Mouse (Mus musculus) WW6 (cell line): ENCODE measurements around the gene Sorbs1.

Experiments used
- DNase-seq: peaks from one replicate; pipeline ENCODE4 v3.0.0-alpha.2; 2013; ENCODE audit warnings: low read depth, low spot score

The Sorbs1 gene

DNA sequence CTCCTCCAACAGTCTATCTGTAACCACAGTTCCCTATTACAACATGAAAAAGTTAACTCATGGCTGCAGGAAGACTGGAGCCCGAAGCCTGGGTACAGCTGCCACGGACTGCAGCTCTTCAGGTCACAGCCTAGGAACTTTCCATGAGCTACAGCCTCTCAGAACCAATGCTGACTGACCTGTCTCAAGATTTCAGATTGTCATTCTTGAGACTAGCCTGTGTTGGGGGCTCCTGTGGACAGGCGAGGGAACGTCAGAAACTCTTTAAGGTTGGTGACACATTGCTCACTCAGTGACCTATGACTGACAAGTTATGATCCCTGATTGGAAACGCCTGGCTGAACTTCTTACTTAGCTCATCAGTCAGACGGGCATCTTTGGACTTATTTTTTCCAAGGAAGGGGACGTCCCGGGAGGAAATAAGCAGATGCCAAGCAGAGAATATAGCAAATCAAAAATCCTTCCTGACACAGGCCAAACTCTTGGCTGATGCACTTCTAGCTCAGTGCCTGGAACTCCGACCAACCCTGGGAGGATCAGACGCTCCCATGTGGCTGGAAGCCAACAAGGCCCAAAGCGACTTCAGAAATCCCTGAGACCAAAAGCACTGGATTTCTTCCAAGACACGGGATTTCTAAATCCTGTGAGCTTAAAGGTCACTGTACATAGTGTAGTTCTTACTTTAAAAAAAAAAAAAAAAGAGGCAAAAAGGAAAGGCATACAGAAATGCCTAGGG lies 76.9 kb downstream of the Sorbs1 start:
- DNase-seq: no peak

DNA sequence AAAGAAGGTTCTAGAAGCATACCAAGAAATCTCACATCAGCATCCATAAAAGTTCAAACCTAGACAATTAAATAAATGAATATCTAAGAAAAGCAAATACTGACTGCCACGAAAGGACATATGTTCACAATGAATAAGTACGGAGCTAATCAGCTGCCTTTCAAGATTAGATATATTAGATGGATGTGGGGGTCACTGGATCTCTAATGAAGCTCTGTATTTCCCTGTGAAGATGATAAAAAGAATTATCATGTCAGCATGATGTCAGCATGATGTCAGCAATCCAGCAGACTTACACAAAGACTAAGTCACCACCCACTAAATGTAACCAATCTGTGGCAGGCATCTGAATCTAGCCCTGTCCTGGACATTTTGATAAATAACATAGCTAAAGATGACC lies 77.8 kb downstream of the Sorbs1 start:
- no peak for DNase-seq

GRCm38 (mm10) chr19:40435045-40435444 lies 78.5 kb downstream of the Sorbs1 start:
- no peak for DNase-seq

GRCm38 (mm10) chr19:40434042-40434869 lies 79.3 kb downstream of the Sorbs1 start:
- DNase-seq: no peak

DNA sequence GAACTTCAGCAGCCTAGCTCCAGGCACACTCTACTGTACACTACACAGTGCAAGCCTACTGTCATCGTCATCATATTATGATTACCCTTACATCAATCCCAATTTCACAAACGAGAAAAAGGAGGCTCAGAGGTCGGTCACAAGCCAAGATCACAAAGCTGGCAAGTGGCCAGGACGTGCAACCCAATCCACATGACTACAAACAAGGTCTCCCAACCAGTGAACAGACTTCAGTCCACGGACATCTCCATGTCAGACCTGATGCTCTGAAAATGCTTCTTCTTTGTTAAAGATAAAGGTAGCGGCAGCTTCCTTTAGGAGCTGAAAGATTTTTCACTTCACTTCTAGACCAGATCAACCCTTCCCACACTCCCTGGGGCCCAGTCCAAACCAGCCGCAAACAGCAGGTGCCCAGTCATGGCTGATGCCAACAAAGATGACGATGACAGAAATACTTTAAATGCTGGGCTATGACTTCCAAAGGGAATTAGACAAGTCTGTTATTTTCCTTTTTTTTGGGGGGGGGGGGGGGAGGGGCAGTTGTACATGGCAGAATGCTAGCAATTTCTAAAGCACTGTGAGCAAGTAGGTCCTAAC lies 80.2 kb downstream of the Sorbs1 start:
- DNase-seq: no peak

DNA sequence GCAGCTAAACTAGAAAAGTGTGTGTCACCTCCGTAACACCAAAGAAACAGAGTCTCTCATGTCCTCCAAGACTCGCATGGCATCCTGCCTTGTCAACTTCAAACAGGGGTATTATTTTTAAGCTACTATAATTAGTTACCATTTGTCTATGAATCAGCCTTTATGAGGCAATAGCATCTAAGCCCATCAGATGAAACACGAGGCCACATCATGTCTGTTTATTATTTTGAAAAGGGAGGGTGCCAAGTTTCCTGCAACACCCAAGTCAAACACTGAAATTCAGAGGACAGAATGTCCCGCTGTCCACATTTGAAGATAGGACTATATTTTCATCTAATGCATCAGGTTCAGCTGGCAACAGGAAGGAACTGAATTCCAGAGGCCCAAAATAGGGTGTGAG lies 81.6 kb downstream of the Sorbs1 start:
- DNase-seq: no peak

DNA sequence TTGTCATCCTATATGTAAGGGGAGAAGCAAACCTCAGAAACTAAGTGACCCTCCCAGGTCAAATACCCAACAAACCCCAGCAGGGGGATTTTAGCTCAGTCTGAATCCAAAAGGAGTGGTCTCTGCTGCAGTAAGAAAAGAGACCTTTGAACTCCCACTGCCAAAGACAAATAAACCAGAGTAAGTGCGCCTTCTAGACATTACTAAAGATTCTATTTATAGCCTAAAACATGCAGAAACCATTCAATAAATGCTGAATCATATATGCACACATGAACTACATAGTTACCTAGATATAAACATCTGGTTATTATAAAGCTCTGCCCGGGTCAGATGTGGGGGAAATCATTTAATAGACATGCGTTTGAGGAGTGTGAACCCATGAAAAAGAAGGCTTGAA lies 84.0 kb downstream of the Sorbs1 start:
- no peak for DNase-seq

DNA sequence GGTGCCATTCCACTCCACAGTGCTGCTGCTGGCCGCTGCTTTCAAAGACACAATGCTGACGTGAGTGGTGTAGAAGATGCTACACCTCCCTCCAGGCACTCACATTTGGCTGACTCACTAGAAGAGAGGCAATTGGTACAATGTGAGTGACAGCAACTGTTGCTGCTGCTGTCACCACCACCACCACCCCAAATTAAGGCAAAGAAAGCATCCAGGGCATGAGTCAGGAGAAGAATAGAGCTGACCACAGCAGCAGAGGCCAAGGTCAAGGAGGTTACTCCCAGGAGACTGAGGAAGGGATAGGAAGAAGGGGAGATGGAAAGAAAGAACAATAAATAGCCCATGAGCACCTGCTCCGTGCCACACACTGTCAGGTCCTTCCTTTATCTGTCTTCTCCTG lies 84.4 kb downstream of the Sorbs1 start:
- no peak for DNase-seq

DNA sequence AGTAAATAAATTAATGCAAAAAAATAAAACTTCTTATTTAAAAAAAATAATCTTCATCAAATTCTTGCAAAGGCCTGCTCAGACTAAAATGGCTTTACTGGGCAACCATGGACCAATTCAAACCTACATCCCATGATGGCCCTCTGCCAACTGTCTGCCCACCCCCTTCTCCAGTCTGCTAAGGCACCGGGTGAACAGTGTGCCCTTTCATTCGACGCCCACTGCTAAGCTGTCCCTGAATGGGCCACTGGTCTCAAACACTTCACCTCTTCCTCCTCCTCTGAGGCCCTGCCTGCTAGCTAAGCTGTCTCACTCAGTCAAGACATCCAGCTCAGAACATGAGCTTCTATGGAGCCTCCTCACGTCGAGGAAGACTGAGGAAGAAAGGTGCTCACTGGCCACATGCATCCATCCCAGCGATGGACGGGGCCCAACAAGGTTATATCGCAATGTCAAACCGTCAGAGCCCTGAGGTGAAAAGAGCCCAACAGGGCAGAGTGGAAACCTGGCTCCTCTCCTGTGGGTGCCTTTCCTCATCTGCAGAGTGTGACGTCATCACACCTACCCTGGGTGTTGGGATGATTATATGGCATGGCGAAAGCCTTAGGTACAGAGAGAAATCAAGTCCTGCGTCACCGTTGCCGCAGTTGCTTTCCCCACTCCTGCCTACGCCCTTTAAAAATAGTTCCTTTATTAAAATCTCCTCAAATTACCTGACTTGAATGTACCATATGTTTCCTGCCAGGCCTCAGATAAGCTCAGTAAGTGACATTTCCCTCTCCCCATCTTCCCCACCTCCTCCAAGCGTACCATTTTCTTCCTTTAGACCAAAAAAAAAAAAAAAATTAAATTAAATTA lies 87.2 kb downstream of the Sorbs1 start:
- DNase-seq: no peak

DNA sequence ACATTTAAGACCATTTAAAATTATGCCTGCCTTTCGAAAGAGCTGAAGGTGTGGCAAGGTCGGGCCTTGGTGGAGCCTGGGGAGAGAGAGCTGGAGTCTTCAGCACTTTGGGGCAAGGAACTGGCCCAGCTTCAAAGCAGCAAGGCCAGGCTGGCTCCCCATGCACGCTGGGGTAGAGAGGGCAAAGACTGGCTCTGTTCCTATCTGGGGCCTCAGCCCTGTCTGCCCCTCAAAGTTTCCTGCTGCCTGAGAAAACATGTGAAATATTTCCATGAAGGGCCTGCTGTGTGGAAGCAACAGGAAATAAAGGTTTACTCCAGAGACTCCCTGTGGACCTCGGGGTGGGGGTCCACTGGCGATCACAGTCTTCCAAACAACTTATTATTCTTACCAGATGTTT lies 88.3 kb downstream of the Sorbs1 start:
- DNase-seq: no peak

GRCm38 (mm10) chr19:40421037-40421436 lies 92.5 kb downstream of the Sorbs1 start:
- DNase-seq: no peak

DNA sequence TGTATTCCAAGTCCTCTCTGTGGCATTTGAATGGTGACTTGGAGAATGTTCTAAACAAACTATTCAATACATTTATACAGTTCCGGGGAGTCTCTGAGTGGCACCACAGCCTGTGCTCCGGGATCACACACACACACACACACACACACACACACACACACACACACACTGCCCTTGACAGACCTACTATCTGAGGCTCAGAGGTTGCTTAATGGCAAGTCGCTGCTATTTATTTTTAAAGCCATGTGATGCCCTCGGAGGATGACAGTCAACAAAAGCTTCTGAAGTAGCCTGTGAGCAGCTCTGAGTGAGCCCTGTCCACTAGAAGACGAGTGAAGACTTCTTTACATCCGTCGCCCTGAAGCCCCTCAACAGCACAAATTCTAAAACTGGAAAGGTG lies 94.3 kb downstream of the Sorbs1 start:
- no peak for DNase-seq

GRCm38 (mm10) chr19:40417155-40417821 lies 96.3 kb downstream of the Sorbs1 start:
- no peak for DNase-seq

- DNase-seq: no peak
Measured at GRCm38 (mm10) chr19:40415725-40416124, 97.9 kb downstream of the Sorbs1 start.

DNA sequence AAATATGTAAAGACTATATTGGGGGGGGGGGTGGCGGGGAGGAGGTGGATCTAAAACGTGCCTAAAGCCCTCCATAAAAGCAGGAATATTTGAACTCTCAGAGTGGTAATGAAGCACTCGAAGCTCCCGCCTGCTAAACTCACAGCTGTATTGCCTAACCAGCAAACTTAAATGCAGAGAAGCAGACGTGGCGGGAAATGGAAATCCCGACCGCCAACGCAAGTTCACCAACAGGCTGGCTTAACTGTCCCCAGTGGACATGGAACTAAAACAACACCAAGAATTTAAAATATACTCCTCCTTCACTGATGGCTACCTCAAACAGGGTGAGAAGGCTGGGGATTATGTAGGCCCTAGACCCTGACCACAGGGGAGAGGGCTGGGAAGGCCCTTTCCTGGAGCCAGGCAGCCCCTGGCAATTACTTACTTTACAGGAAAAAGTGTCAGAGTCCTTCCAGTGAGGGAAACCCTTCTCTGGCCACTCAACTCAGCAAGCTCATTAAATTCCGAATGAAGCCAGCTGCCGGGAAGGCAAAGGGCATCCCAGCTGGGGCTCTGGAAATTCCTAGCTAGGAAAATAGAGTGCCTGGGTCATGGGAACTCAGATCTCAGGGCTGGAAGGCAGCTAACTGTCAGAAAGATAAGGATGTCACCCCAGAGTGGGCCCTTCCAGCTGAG lies 98.6 kb downstream of the Sorbs1 start:
- no peak for DNase-seq

DNA sequence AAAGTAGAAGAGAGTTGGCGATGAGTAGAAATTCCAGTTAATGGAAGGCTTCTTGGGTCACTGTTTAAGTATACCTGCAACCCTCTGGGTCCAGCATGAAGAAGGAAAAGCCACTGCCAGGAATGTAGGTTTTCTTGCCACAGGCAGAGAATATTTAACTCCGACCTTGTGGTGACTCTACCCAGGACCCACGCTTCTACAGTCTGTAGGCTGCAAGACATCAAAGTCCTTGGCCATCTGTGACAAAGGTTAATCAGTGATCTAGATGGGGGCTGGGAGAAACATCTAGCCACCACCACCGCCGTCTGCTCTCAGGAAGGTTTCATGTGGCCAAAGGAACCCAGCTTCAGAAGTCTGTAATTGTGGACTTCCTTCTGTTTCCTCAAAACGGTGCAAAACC lies 99.2 kb downstream of the Sorbs1 start:
- no peak for DNase-seq

DNA sequence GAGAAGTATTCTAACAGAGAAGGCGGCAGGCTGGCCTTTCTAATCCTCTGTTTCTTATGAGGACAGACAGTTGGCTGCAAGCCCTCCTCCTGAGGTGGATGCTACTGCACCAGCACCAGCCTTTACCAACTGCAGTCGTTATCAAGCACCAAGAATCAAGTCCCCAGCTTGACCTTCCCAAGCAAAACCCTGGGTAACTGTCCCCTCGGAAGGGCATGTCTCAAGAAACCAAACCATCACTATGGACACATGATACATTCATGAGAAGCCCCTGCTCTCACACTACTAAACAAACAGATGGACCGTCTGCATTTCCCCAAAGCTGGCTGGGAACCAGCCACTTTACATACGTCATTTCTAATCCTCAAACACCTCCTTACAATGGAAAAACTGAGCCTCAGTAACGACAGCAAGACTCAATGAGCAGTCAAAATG lies 102.2 kb downstream of the Sorbs1 start:
- DNase-seq: no peak

DNA sequence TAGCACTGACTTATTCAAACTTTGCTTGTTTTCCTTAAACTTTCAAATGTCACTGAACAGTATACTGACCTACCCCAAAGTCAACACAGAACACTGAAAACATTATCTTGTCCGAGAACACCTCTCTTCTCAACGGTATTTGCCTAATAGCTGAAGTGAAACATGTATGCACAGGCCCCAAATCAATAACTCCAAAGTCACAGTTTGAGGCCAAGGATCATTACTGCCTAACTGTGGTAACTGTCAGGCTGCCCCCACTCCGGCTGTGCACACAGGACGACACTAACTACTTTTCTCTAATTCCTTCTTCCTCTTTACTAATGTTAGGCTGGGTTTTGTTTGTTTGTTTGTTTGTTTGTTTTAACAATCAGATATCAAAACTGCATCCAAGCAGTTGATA lies 103.1 kb downstream of the Sorbs1 start:
- no peak for DNase-seq

GRCm38 (mm10) chr19:40410109-40410508 lies 103.5 kb downstream of the Sorbs1 start:
- no peak for DNase-seq

- no peak for DNase-seq
Measured at GRCm38 (mm10) chr19:40409500-40410035, 104.0 kb downstream of the Sorbs1 start.
